Mouse (Mus musculus) liver, adult 2 months (tissue): ENCODE measurements around the gene Fbn1.

Experiments used
- CTCF ChIP-seq: fragments of 200-500 bp; IDR thresholded peaks from 2 replicates; pipeline ENCODE4 v1.5.1; 2011; ENCODE audit warnings: low read depth, low read length, control low read depth
- POLR2A ChIP-seq: fragments of 200-500 bp; IDR thresholded peaks from 2 replicates; pipeline ENCODE4 v1.6.1; 2011; ENCODE audit warnings: low read length, control low read depth; ENCODE audit not compliant: insufficient read depth; ENCODE audit errors: extremely low read depth

- TF ChIP-seq CTCF (no peak), POLR2A (no peak)
These were observed 167.4 kb downstream of the Fbn1 start for GRCm38 (mm10) chr2:125340381-125340780.
